Mouse (Mus musculus): ENCODE results near the gene Irf8.
"Not testable (repeated sequence)": the region's sequence is repeated elsewhere in the genome, so short reads cannot be mapped to it uniquely, and the experiment has no call there.

Gene Irf8

GRCm38 (mm10) chr8:120752082-120752452 is 15.9 kb downstream of the Irf8 start:
- DNase-seq, result peak; percentile 84

GRCm38 (mm10) chr8:120753476-120753875 is 17.3 kb downstream of the Irf8 start:
- no peak for DNase-seq

DNA sequence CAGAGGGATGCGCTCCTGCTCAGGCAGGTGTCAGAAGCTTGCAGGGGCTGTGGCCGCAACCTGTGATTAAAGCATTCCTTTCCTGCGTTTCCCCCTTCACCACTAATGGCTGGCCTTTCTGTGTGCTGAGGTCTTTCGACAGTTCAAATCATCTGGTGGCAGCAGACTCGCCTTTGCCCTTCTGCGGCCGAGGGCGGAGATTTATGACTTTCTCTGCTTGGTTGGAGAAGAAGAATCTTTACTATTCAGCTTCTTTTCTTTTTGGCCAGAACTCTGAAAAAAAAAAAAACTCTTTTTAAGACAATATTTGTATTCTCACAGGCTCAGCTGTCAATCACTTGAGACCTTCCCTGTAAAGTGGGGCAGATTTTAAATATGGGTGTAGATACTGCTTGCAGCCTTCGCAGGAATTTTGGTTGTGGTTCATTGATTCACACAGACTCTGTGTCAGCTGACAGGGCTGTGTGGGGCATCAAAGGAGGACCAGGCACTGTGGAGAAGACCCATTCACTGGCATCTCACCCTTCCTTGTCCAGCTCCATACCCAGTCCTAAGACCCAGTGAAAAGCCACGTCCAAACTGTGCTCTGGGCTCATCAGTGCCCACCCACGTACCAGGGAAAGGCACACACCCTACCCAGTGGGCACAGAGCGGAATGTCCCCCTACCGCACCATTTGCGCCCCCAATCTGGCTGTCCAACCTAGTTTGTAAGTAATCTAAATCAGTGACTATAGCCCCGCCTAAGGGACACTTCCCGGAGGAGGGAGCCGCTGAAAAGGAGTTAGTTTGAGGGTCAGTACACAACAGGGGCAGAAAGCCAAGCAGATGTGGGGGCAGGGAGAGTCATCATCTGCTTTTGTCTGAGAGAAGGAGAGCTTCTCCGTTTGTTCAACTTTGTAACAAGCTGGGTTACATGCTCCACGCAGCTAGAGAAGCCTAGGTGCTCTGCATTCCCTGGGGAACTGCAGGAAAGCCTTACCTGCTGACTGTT is 19.4 kb downstream of the Irf8 start:
- no peak for DNase-seq

DNA sequence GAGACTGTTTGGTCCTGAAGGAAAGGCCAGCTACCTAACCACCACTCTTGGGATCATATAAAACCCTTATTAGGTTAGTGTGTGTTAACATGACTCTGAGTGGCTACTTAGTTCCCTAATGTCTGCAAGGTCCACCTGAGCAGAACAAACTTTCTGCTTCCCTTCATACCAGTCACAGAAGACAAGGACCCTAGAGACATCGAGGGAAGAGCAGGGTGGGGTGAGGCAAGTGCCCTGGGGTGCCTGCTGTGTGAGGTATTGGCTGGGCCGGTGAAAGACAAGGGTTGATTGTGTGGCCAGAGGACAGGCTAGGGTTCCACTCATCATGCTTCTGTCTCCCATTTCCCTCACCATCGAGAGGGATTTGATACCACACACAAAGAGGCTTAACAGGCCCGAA is 21.8 kb downstream of the Irf8 start:
- DNase-seq, result no peak

DNA sequence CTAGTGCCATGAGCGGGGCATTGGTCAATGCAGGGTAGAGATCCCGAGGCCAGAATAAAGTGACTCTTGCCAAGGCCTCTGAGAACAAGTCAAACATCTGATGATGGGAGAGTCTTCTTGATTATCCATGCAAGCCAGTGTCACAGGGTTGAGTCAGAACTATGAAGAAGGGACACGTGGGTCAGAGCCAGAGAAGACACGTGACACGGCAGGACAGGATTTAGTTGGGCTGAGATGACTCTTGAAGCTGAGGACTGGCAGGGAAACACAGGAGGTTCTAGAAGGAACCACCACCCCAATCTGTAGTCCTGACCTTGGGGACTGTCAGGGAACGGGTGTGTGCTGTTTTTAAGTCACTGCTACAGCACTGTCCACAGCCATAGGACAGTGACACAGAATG is 23.7 kb downstream of the Irf8 start:
- no peak for DNase-seq

DNA sequence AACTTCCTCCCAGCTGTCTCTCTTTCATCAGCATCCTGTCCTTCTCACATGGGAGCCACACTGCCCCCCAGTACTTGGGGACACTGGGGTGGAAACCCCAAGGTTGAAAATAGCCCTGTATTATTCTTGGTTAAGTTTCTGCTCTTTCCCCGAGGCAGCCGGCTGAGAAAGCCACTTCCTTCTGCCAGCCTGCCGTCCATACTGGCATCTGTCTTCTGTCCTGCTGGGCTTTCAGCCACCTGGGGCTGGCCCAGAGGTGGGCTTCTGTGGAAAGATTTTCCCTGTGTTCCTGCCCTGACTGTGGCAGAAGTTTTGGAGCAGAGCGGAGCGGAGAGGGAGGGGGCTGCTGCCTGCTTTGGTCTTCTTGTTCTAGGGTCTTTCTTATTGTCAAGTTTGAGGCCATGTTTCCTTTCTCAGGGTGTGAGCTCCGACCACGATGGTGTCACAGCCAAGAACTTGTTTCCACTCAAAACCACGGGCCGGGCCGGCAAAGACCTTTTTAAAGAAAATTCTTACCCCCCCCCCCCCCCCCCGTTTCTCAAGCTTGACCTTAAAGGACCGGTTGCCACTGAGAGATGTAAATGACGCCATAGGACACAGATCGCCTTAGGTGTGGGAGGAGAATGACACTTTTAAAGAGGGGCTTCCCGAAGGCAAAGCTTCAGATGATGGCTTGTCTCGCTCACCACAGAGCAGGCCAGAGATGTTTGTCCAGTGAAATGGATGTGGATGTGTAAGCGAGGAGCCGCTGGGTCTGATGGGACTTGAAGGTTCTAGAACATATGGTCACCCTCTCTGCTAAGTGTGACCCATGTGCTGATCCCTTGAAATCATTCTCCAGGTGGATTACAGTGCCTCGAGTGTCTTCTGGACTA is 24.4 kb downstream of the Irf8 start:
- no peak for DNase-seq

DNA sequence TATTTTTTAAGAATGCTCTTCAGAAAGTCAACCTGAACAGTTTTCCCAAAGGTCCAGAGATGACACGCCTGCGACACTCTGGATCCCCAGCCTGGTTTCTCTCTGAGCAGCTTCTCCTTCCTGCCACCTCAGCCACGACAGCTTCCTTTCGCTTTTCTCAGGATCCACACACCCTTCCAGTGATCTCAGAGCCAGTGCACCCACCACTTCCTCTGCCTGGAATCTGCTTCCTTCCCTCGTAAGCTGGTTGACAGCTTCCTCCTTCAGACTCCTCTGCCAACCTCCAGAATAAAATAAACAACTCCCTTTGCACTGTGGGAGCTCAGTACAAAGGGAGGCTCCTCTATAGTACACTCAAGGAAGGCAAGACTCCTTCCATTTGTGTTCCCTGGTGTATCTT is 27.1 kb downstream of the Irf8 start:
- peak; percentile 66 for DNase-seq

- DNase-seq, result no peak
Measured at GRCm38 (mm10) chr8:120764638-120765037, 28.5 kb downstream of the Irf8 start.

DNA sequence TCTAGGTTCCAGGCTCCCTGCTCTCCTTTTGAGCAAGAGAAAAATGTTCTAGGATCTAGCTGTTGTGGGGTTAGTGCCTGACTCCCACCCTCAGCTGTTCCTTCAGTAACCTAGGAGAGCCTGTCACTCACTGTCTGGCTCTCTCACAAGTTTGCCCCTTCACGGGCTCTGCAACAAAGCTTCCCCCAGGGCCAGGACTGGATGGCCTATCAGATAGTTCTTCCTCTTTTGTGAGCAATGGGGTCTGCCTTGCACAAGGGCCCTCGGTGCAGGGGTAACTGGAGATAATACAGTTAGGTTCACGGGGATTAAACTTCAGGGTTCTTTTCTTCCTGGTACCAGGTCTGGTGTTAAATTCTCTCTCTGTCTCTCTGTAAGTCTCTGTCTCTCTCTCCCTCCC is 30.5 kb downstream of the Irf8 start:
- DNase-seq, result no peak

GRCm38 (mm10) chr8:120768454-120769218 is 32.5 kb downstream of the Irf8 start:
- DNase-seq, result no peak

- no peak for DNase-seq
Measured at GRCm38 (mm10) chr8:120777184-120777583, 41.0 kb downstream of the Irf8 start.

DNA sequence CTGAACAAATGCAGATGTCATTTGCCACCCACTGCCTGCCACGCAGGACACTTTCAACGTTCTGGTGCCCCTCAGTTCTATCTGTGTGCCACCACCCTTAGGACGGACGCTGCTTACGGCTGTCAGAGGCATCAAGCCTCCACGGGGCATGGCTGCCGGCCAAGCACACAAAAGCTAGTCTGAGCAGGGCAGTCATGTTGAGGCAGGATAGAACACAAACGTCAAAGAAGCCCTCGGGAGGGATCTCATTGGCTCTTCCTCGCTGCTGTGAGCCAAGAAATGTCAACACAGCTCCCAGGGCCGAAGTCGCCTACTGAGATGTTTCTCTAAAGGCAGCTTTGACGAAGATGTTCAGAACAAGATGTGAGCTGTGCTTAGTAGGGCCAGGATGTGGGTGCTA is 41.6 kb downstream of the Irf8 start:
- no peak for DNase-seq

GRCm38 (mm10) chr8:120779106-120779505 is 42.9 kb downstream of the Irf8 start:
- no peak for DNase-seq

GRCm38 (mm10) chr8:120783781-120784180 is 47.6 kb downstream of the Irf8 start:
- DNase-seq, result no peak

GRCm38 (mm10) chr8:120786753-120787152 is 50.6 kb downstream of the Irf8 start:
- no peak for DNase-seq

DNA sequence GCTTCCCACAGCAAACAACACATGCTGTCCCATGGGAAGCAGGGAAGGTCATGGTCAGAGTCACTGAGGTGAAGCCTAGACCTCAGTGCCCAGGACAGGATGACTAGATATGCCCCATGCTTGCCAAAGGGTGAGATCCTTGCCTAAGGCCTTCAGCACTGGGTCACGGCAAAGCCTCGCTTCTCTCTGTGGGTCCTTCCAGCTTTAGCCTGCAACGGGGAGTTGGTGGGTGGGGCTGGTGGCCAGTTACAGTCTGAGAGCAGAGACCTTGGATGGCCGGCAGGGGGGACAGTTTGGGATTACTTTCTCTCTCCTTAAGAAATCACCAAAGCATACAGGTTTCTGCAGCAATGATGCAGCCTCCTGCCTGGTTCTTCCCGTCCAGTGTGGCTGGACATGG is 51.5 kb downstream of the Irf8 start:
- DNase-seq, result peak; percentile 49

- no peak for DNase-seq
Measured at GRCm38 (mm10) chr8:120792710-120793109, 56.6 kb downstream of the Irf8 start.

- DNase-seq, result peak; percentile 89
Measured at GRCm38 (mm10) chr8:120795944-120796635, 59.9 kb downstream of the Irf8 start.

DNA sequence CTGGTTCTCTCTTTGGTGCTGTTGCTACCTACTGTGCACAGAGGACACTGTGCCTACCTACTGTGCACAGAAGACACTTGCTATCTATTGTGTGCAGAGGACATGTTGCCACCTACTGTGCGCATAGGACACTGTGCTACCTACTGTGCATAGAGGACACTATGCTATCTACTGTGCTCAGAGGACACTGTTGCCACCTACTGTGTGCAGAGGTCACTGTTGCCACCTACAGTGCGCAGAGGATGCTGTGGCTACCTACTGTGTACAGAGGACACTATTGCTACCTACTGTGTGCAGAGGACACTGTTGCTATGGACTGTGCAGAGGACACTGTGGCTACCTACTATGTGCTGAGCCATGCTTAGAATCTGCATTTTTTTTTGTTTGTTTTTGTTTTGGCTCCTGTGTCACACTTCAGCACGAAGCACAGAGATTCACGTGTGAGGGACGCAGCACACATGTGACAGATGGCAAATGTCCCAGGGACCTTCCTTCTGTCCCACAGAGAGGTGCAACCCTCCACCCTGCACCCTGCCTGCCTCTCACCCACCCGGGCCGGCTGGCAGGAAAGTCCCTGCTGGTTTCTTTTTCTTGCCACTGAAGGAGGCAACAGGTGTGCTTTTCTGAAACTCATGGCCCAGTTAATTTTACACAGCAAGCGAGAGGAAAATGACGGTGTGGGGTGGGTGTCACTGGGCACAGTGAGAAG is 61.0 kb downstream of the Irf8 start:
- DNase-seq, result no peak

DNA sequence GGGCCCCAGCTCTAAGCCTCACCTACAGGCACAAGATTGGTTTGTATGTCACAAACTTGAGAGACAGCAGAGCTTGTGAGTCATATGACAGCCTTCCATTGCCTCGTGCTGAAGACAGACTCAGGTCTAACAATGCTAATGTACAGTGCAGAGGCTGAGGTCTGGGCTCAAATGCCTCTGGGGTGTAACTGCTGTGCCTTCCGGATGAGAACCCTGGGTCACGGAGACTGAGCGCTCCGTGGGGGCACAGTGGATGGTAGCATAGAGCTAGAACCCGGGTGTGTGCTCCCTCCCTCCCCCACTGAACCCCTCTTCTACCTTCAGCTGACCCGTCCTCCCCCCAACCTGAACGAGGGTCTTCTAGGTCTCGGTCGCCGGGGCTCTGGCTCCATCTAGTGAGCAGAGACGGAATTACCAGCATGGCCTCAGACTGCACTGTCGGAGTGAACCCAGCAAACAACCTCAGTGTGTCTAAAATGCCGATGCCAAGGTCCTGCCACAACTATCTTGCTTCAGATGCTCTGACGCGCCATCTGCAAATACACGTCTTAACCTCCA is 64.2 kb downstream of the Irf8 start:
- DNase-seq, result peak; percentile 76

- not testable (repeated sequence) for DNase-seq
Measured at GRCm38 (mm10) chr8:120803661-120804375, 67.7 kb downstream of the Irf8 start.

Data from lung, postnatal 10 days (tissue).